Mouse (Mus musculus) heart, postnatal 25 days (tissue): Measurements from ENCODE around the gene Gtpbp1. TPM values are rescaled to one million over a fixed set of nuclear protein-coding genes. Genes with fewer than 3 reads are reported as not detected.

Experiments used
- DNase-seq: peaks from one replicate; pipeline ENCODE4 v3.0.0; 2022; ENCODE audit warnings: low spot score
- intact Hi-C: fragments of 180-260 bp; cut with DNase I; formaldehyde crosslinking; loops from one replicate; pipeline ENCODE4 v1.15.1; 2025
- total RNA-seq, 2 experiments: library from RNA; stranded (reverse); gene quantifications; 2 replicates each; pipeline ENCODE4 v1.2.3; 2021

Gene Gtpbp1
- total RNA-seq, 2 experiments from 2014 or later: 27.2 to 31.8 TPM

DNA sequence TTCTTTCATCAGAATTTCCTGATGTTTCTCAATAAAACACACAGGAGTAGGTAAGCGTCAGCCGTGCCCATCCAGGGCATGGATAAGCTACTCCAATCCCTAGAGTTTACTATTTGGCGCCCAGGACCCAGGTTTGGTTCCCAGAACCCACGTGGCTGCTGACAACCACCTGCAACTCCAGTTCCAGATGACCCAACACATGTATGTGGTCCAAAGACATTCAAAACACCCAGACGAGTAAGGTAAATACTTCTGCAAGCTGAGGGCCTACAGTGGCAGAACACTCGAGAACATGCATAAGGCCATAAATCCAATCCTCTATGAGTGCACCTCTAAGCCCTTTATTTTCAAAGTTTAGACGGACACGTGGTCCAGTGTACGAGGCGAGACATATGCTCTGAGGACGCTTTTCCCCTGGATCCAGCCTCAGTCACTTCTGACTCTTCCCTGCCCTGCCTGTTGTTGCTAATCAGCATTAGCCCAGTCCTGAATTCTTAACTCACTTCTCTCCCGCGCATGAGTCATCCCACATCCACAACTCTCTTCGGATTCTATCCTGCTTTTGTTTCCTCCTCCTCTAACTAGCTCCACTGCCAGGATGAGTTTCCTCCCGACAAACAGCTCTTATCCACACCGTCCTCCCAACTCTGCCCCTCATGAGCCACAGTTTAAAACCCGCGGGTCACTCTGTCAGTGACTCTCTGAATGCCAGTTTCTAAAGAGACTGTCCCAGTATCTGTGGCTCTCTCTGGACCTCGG lies 6.8 kb upstream of the Gtpbp1 start:
- no peak for DNase-seq
- intact Hi-C loops: no loop called here

DNA sequence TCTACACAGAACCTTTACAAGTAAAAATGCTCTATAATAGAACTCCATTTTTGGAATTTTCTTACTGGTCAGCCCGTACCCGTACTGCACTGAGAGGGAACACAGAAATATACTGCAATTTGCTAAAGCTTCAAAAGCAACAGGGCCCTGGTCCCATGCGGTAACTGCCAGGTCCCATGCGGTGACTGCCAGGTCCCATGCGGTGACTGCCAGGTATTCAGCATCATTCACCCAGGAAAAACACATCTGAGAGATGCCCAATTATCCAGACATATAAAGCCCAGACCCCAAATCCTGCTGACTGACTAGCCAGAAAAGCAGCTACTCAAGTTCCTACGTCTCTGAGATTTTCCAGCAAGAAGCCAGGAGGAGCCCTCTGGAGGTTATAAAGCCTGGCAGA lies 6.0 kb upstream of the Gtpbp1 start:
- intact Hi-C loops: no loop called here
- no peak for DNase-seq

DNA sequence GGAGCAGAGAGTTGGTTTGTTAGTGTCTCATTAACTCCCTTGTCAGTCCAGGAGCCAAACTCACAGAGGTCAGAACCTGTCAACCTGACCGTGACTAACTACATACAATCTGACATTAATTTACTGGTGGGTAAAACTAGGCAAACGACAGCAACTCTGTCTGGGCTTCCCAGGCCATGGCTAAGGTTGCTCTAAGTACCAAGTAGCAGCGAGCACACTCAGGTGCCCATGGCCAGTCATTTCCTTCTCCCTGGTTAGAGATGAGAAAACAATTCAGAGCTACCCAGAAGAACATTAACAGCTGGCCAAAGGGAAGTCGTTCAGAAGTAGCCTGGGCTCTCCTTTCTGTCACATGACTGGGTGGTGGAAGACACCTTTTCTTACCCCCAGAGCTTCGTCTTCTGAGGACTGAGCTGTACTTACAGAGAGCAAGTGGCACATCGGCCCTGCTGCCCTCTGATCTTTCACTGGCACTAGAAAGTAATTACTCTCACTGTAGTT lies 5.5 kb upstream of the Gtpbp1 start:
- intact Hi-C loops: no loop called here

DNA sequence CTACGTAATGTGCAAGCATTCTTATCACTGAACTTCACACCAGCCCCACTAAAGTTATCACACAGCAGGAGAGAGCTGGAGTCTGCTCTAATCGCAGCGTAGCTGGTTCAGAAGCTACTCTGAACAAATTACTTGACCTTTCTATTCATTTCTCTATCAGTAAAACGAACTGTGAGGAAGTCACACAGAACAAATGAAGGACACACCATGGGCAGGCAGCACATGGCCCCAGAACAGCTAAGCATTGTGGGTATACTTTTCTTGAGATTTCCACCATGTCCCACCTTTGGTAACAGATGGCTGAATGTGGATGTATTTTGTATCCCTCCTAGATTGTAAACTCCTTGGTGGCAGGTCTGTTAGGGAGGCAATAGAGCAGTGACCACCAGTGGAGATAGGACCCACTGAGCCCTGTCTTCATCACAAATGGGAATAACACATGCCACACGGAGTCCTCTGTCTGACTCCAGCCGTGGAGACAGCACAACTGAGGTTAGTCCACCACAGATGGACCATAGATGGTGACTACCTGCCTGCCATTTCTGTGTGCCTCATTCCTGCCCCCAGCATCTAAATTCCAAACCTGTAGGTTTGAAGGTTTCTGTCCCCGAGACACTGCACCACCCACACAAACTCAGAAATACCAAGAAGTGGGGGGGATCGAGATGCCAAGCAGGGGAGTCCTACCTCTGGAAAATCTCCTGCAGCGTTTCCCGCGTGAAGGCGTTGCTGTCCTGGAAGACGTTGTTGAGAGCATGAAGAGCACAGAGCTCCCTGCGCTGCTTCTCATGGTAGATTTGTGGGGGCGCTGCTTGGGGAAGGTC lies 4.4 kb upstream of the Gtpbp1 start:
- no peak for DNase-seq

More for the DNA sequence above, 5.5 kb upstream of the Gtpbp1 start:
- DNase-seq: no peak

DNA sequence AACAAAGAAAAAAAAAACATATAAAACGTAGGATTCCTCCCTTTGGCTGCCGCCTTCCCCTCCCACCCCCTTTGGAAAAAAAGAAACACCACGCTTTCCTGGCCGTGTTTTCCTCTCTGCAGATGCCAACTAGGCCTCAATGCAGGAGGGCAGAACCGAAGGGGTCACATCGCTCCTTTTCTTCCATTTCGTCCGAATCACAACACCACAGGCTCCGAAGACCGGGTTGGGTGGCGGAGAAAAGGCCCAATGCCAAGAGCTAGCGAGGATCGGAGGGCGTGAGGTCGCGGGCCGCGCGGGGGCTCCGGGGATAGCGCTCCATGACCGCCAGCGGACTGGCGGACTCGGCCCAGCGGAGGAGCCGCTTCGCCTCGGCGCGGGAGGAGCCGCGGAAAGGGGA lies 3.5 kb upstream of the Gtpbp1 start:
- no peak for DNase-seq
- intact Hi-C loops: loop anchor here (2.0 kb wide), 1 partner anchor 14 kb away; no protein-coding TSS in a partner anchor

More for the DNA sequence above, 4.4 kb upstream of the Gtpbp1 start:
- intact Hi-C loops: loop anchor here (2.0 kb wide), 1 partner anchor 13 kb away; no protein-coding TSS in a partner anchor

DNA sequence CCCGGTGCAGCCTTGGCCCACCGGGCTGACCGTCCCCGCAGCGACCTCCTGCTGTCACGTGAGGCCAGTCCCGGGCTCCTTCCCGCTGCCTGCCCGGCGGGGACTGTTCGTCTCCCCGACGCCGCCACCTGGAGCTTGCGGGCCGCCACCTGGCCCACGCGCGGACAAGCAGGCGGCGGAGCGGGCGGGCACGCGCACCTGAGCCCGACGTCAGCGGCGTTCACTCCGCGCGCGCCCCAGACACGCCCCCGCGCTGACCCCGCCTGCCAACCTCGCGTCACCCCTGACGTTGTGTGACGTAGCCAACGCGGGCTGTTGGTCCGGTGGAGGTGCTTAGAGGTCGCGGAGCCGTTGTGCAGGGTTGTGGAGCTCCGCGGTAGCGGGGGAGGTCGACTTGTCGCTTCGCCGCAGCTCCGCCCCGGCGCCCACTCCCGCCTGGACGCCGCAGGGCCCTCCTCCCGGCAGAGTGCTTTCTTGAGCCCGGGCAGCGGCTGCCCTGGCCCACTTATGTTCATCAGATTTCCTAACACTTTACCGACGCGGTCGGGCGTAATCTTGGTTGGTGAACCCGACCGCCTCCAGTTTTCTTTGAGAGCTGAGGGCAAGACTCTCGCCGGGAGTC lies 2.9 kb upstream of the Gtpbp1 start, which contains the start of gene Josd1:
TSS of gene Josd1 (minus strand) at position 274 of the 622 bp plus-strand sequence.
- peak; percentile 92 for DNase-seq
- intact Hi-C loops: loop anchor here (2.0 kb wide), 1 partner anchor 15 kb away; no protein-coding TSS in a partner anchor

DNA sequence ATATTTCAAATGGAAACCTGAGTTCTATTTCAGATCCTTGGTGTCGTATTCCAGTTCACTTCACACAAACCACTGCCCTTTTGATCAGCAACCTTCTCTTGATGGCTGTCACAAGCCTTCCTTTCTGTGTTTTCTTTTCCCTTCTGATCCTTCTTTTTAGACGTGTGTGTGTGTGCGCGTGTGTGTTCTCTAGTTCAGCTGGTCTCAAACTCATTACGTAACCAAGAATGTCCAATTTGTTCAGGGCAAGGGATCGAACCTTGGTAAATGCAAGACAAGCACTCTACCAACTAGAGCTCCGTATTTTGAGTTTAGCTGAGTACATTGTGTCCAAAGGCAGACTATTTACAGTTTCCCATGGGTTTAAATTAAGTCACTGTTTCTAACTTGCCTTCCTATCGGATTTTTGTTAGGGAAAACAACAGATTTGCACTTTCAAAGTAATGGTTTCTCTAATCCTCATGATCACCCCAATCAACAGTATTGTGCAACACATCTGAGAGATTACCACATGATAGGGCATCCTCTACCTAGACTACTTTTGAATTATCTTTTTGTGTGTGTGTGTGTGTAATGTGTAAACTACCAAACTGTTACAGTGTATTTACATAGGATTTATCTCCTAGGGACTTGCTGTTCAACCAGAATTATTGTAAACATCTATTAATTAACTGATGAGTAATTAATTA lies 2.2 kb upstream of the Gtpbp1 start:
- intact Hi-C loops: no loop called here
- no peak for DNase-seq

DNA sequence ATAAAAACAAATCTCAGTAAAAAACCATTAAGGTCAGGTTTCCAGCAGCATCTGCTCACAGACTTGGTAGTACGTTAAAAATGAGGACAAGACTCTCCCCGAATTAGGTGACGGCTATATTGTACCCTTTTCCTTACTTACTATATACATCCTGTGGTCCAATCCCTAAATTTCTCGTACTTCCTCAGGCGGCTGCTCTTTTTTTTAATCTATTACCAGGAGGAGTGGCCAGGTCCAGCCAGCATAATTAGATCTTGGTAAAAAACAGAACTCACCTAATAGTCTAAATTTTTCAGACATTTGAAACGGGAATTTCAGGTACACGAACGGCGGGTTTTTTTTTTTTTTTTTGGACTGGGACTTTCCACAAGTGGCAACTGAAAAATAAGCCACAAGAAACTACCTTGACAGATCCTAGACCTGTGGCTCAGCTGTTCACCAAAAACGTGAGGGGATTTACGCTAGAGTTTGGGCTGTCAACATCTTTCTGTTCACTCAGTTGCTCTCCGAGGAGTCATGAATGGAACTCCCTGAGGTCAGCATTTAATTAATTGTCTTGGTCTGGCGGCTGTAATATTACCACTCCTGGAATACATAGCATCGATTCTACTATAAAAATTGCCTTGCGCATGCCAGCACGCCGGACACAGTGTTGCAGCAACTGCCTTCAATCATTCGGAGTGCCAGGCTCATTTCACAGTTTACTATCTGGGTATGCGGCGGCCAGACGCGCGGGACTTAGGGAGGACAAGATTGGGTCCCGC lies 801 bp upstream of the Gtpbp1 start:
- intact Hi-C loops: loop anchor here (5.0 kb wide), 1 partner anchor 52 kb away; the partner anchor contains the start of gene Sun2
- DNase-seq: no peak

DNA sequence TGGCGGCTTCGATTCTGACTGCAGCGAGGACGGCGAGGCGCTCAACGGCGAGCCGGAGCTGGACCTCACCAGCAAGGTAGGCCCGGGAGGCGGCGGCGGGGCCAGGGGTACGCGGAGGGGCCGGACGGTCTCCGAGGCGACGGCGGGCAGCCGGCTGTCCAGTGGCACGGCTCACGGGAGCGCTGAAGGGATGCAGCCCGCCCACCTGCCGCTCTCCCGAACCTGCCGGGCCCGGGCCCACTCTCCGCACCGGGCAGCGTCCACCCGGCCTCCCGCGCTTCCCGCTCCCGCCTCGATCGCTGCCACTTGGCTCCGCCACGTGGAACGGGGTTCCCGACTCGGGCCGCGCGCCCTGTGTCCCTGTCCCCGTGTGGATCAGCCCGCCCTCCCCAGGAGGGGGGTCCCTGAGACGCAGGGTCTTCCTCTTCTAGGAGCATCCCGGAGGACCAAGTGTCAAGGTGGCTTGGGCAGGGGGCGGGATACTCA lies 421 bp downstream of the Gtpbp1 start:
- intact Hi-C loops: loop anchor here (5.0 kb wide), 1 partner anchor 51 kb away; the partner anchor contains the start of gene Sun2
- peak; percentile 15 for DNase-seq

DNA sequence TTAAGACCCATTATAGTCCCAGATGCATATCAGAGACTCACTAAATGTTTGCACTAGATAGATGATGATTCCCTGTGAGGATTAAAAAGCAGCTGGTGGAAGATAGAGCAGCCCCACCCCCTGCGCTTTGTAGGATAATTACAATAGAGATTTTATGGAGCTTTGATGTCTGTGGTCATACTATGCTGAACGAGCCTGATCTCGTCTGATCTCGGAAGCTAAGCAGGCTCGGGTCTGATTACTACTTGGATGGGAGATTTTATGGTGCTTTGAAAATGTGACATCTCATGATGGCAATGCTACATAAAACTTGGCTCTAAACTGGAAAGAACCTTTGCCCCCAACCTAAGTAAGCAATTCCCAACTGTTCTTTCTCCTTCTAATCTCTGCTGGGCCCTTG lies 1.7 kb downstream of the Gtpbp1 start:
- DNase-seq: no peak
- intact Hi-C loops: loop anchor here (5.0 kb wide), 1 partner anchor 50 kb away; the partner anchor contains the start of gene Sun2

DNA sequence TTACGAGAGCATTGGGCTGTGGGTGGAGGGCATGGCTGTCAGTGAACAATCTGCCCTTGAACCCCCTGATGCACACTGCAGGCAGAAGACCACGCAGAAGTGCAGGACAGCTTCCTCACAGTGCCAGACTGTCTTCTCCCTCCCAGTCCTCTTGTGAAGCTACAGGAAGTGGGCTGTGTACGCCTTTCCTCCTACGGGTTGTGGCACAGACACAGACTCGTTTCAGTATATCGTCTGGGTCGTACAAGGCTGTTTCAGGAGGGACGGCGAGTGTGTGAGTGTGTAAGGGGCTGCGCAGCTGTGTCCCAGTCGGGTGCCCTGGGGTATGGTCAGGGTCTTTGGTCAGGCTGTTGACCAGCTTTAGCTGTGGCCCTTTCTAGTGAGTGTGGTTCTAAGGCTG lies 3.1 kb downstream of the Gtpbp1 start:
- no peak for DNase-seq
- intact Hi-C loops: loop anchor here (5.0 kb wide), 1 partner anchor 49 kb away; the partner anchor contains the start of gene Sun2

DNA sequence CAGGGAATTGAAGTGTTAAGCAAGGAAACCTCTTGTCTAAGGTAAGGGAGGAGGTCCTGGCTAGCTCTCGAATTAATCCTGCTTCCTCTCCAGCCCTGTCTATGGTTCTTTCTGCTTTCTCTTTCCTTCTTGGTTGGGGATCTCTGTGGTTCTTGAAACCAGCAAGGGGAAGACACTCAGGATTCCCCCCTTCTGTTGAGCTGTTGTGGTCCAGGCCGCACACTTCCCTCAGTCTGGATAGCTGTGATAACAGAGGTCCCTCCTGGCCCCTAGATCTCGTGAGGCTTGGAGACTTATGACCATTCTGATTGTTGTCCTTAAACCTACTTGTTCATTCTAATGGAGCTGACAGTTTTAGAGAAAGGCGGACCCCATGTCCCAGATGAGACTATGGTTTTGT lies 3.9 kb downstream of the Gtpbp1 start:
- no peak for DNase-seq
- intact Hi-C loops: loop anchor here (5.0 kb wide), 1 partner anchor 48 kb away; the partner anchor contains the start of gene Sun2

DNA sequence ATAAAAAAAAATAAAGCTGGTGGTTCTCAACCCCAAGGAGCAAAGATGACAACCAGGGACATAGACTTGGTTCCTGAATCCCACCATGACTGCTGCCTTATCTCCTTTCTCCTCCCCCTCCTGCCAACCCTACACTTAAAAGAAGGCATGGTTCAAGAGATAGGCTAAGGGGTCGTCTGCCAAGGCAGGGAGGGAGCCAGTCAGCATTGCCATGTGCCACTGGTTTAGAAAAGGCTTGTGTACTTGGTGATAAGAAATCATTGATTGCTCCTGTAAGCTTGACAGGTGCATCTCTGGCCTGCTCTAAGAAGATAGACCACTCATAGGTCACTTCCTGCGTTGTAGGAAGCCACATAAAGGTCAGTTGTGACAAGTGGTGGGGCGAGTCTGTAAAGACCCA lies 4.9 kb downstream of the Gtpbp1 start:
- no peak for DNase-seq
- intact Hi-C loops: no loop called here

DNA sequence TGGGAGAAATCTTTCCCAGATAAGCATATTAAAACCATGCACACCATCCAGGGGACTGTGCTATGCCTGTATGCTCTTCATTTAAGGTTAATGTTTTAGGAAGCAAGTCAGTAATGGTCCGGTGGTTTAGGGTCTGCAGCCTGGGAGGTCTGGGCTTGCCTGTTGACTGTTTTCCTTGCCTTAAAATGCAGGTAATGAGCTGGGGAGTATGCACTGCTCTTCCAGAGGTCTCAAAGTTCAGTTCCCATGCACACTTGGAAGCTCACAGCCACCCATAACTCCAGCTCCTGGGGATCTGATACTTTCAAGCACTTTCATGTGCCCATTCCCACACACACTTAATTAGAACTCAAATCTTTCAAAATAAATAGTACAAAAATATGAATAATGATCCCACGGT lies 5.9 kb downstream of the Gtpbp1 start:
- DNase-seq: no peak
- intact Hi-C loops: no loop called here

DNA sequence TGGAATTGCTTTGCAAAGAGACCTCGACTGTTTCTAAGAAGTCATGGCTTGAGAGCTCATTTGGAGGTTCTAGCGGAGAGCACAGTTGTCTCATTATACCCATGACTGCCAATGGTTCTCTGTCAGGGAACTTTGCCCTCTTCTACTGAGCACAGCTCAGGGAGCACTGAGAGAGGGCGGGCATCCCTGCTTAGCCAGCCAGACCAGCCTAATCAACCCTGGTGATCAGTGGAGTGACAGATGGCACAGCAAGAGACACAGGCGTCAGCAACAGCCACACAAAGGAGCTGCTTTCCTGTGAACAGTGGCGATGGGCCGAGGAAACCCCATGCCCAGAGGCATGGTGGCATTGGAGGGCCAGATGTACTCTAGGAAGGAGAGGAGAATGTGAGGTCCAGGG lies 6.4 kb downstream of the Gtpbp1 start:
- intact Hi-C loops: no loop called here

DNA sequence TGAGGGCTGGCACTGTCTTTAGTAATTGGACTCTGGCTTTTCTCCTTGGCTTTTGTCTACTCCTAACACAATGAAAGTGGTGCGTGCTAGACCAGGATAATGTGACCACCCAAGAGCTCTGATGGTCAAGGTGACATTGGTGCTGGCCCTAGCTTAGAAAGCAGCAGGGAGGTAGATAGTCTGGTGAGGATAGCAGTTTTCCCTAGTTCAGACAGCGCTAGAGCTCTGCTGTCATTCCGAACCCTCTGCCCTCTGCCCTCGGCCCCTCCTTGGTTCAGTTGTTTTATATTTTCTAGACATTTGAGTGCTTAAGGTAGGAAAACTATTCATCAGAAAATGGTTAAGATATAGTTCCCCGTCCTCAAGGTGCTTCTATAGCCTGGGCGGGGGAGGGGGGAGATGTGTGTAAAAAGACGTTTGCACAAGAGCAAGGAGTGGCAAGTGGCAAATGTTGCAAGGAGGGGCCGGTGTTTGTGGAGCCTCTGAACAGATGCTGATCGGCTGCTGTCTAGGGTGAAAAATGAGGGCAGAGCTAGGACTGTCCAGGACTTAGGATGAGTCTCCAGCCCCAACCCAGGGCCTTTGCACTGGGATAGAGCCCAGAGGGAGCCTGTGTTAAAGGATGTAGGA lies 7.0 kb downstream of the Gtpbp1 start:
- intact Hi-C loops: no loop called here
- DNase-seq: no peak

More for the DNA sequence above, 6.4 kb downstream of the Gtpbp1 start:
- no peak for DNase-seq

DNA sequence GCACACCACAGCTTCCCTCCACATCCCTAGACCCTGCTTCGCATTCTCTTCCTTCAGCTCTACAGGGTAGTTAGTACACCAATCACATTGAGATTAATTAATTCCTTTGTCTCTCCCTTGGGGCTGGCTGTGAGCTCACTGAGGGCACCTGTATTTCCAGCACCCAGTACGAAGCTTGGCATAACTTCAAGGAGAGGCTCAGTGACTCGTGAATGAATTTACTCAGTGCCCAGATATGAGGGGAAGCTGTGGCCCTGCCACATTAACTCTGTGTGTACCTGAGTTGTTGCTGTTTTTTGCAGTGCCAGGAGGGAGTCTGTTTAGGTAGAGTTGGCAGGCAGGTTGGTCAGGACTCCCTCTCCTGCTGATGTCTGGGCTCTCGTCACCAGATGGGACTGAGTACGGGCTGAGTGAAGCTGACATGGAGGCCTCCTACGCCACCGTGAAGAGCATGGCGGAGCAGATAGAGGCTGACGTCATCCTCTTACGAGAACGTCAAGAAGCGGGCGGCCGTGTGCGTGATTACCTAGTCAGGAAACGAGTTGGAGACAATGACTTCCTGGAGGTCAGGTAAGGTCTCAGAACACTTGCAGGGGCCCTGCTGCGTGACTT lies 16.1 kb downstream of the Gtpbp1 start:
- intact Hi-C loops: no loop called here
- no peak for DNase-seq
